Mouse (Mus musculus): Measurements from ENCODE around the gene Hspe1.

- TF ChIP-seq CTCF (IDR thresholded peaks at IDR 0.05) (no peak), EP300 (IDR thresholded peaks at IDR 0.05; ENCODE audit: insufficient read depth, low read depth, low read length) (no peak), POLR2A (IDR thresholded peaks at IDR 0.05; ENCODE audit: insufficient read depth, low read depth, low read length) (no peak)
Observed at GRCm38 (mm10) chr1:55130190-55130916, 42.4 kb downstream of the Hspe1 start.

All from heart, adult 2 months (tissue).